Mouse (Mus musculus) Muller cell, postnatal 12 days (primary cell): ENCODE measurements around the gene Atp6v0e.
A peak's percentile ranks its signal among the peaks of the same experiment; 100 is the strongest.

Experiments used
- DNase-seq: peaks from one replicate; pipeline ENCODE4 v3.0.0-alpha.2; 2015; ENCODE audit errors: inconsistent ontology term

Atp6v0e gene

GRCm38 (mm10) chr17:26715916-26716717 is 53.1 kb downstream of the Atp6v0e start:
- DNase-seq = peak; percentile 100

- no peak for DNase-seq
Observed at GRCm38 (mm10) chr17:26717868-26718267, 54.8 kb downstream of the Atp6v0e start.

GRCm38 (mm10) chr17:26719405-26719804 is 56.4 kb downstream of the Atp6v0e start:
- no peak for DNase-seq

GRCm38 (mm10) chr17:26721802-26722201 is 58.8 kb downstream of the Atp6v0e start:
- DNase-seq = no peak

GRCm38 (mm10) chr17:26724790-26725189 is 61.8 kb downstream of the Atp6v0e start:
- DNase-seq = no peak

GRCm38 (mm10) chr17:26726674-26727073 is 63.6 kb downstream of the Atp6v0e start:
- no peak for DNase-seq

GRCm38 (mm10) chr17:26727110-26727755 is 64.2 kb downstream of the Atp6v0e start:
- DNase-seq = peak; percentile 87

GRCm38 (mm10) chr17:26742581-26742980 is 79.5 kb downstream of the Atp6v0e start:
- no peak for DNase-seq

GRCm38 (mm10) chr17:26743294-26743693 is 80.3 kb downstream of the Atp6v0e start:
- DNase-seq = no peak
